Mouse (Mus musculus) liver, embryonic 14.5 days (tissue): Measurements from ENCODE around the gene Gm26620.

ENCODE experiments used
- CTCF ChIP-seq: IDR thresholded peaks from 2 replicates; pipeline ENCODE4 v1.5.1; 2016; ENCODE audit warnings: antibody characterized with exemption, low read depth, control low read depth
- EP300 ChIP-seq: IDR thresholded peaks from 2 replicates; pipeline ENCODE4 v1.6.1; 2016; ENCODE audit warnings: antibody characterized with exemption, low read depth

DNA sequence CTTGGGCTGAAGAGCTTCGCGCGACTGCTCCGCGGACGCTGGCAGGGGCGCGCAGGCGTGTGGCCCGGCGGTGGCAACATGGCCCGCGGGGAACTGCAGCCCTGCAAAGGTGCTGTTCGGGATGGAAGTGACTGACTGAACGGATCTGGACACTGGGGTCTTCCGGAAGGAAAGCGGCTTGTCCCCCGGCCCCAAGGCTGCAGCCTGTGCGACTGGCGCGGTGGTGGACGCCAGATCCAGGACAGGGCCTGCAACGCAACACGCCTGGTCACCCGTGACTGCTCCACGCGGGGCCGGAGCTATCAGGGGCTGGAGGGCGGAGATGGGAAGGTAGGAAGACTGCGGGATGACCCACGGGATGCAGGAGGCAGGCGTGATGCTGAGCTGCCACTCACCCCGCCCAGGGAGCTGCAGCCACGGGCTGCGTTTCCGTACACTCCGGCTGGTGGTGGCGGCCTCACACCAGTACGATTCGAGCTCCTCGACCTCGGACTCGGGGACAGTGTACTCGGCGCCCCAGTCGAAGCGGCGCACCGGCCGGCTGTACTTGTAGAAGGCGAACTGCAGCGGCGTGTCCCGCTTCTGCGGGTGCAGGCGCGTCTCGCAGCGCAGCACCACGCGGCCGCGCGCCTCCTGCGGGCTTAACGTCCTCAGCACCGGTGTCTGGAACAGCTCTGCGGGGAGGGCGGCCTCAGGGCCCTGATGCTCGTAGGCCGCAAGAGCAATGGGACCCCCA, 22.8 kb downstream of the Gm26620 start:
- TF ChIP-seq CTCF: no peak
- TF ChIP-seq EP300: no peak
